Mouse (Mus musculus) spleen, adult 2 months (tissue): Measurements from ENCODE around the gene Zfp689. TPM values are rescaled to one million over a fixed set of nuclear protein-coding genes. Genes with fewer than 3 reads are reported as not detected.

ENCODE experiments used
- DNase-seq, 2 experiments: peaks; one replicate each; pipeline versions ENCODE4 v3.0.0 to v3.0.0-alpha.2; 2012 to 2021; ENCODE audit warnings: low spot score in 2 of 2, low read depth in 1 of 2
- H3K27ac ChIP-seq: fragments of 200-500 bp; 2 replicates; pipeline ENCODE4 v1.5.1; 2012; ENCODE audit warnings: low read length, inconsistent platforms; ENCODE audit not compliant: insufficient read depth
- H3K27me3 ChIP-seq: fragments of 200-500 bp; 2 replicates; pipeline ENCODE4 v1.6.1; 2012; ENCODE audit warnings: mild to moderate bottlenecking, moderate library complexity, low read length, inconsistent platforms; ENCODE audit not compliant: control insufficient read depth, insufficient read depth
- H3K36me3 ChIP-seq: fragments of 200-500 bp; 2 replicates; pipeline ENCODE4 v1.6.1; 2012; ENCODE audit warnings: mild to moderate bottlenecking, low read length, inconsistent platforms; ENCODE audit not compliant: control insufficient read depth, insufficient read depth
- H3K4me1 ChIP-seq: fragments of 200-500 bp; 2 replicates; pipeline ENCODE4 v1.6.1; 2011; ENCODE audit warnings: inconsistent platforms; ENCODE audit not compliant: control insufficient read depth, insufficient read depth, insufficient read length
- H3K4me3 ChIP-seq: fragments of 200-500 bp; 2 replicates; pipeline ENCODE4 v1.5.1; 2011; ENCODE audit warnings: mild to moderate bottlenecking, inconsistent platforms; ENCODE audit not compliant: insufficient read depth, insufficient read length; ENCODE audit errors: extremely low read depth
- CTCF ChIP-seq: fragments of 200-500 bp; IDR thresholded peaks from 2 replicates; pipeline ENCODE4 v1.5.1; 2011; ENCODE audit warnings: mild to moderate bottlenecking, inconsistent platforms; ENCODE audit not compliant: insufficient read depth, insufficient read length, insufficient replicate concordance; ENCODE audit errors: extremely low read depth
- POLR2A ChIP-seq: fragments of 200-500 bp; IDR thresholded peaks from 2 replicates; pipeline ENCODE4 v1.6.1; 2011; ENCODE audit warnings: low read depth, low read length, inconsistent platforms
- WGBS: fragments of 180-500 bp; shearing (Covaris S2); methylation state at CpG from one replicate; pipeline ENCODE4 v1.1.7; 2018; 5-methylcytosine and 5-hydroxymethylcytosine counted together
- polyA plus RNA-seq: library from polyadenylated mRNA; depleted of rRNA; stranded (reverse); fragments of >200 nt; gene quantifications from 2 replicates; pipeline ENCODE4 v1.2.3, GENCODE M21; 2012

Gene Zfp689
- polyA plus RNA-seq, 1 experiment = 4.1 TPM

GRCm38 (mm10) chr7:127480321-127480720 lies 31.4 kb upstream of the Zfp689 start:
- DNase-seq = peak; percentile 63 to 79
- TF ChIP-seq POLR2A = no peak
- no peak for TF ChIP-seq CTCF
- Histone ChIP-seq H3K27me3 (no peaks in the 10 kb centered on the region), H3K4me1 (peaks cover 4% of the 10 kb centered on the region; the same call in 1 of the 2 replicates), H3K36me3 (peaks cover 39% of the 10 kb centered on the region), H3K4me3 (peak overlapping the region; percentile 82), H3K27ac (peak overlapping the region; percentile 98)
- WGBS = 0% methylated on average over 2 of the region's 2 CpGs

- no peak for TF ChIP-seq POLR2A
- peak overlapping the region; percentile 98 for H3K27ac ChIP-seq
- DNase-seq = peak in 1 of 2 experiments; percentile 27
- WGBS = 2% methylated on average over 47 of the region's 48 CpGs
- peaks cover 39% of the 10 kb centered on the region for H3K36me3 ChIP-seq
- peaks cover 4% of the 10 kb centered on the region; the same call in 1 of the 2 replicates for H3K4me1 ChIP-seq
- H3K27me3 ChIP-seq = no peaks in the 10 kb centered on the region
- H3K4me3 ChIP-seq = peak overlapping the region; percentile 82
These were observed 30.6 kb upstream of the Zfp689 start for GRCm38 (mm10) chr7:127479318-127480225.

DNA sequence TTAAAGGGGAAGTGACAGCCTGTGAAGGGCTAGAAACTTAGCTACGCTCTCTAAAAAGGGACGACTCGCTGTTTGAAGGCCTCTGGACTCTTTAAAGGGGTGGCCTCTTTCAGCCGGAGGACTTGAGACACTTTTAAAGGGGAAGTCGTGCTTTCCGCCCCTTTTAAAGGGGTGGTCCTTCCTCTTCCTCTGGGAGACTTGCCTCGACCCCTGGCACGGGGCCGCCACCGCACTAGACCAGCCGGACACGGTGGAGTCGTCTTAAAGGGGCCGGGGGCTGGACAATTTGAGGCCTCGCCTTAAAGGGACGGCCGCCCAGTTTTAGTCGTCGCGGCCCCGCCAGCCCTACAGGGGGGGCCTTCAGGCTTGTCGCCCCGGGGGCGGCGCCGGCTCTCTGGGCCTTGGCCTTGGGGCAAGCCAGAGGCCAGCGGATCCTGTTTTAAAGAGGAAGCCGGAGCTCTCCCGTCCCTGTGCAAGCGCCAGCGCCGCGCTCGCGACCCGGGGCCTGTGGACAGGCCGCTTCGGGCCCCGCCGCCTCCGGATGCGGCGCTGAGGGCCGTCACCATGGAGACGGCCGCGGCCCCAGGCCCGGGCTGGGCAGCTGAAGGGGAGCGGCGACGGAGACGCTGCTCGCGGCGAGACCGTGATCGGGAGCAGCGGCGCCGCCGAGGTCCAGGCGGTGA lies 29.8 kb upstream of the Zfp689 start, which contains the start of gene Fbrs:
Gene Fbrs (plus strand): TSS at position 565 of the 683 bp plus-strand sequence.
- under 1% methylated on average over 61 of the region's 62 CpGs for WGBS
- Histone ChIP-seq H3K4me1 (peaks cover 4% of the 10 kb centered on the region; the same call in 1 of the 2 replicates), H3K4me3 (peak within 1 kb of the TSS; percentile 82), H3K27ac (peak within 1 kb of the TSS; percentile 98), H3K27me3 (no peaks in the 10 kb centered on the region), H3K36me3 (peaks cover 39% of the 10 kb centered on the region)
- peak; percentile 28 to 82 for DNase-seq
- TF ChIP-seq CTCF = no peak
- no peak; the same call in 1 of the 2 replicates for TF ChIP-seq POLR2A

DNA sequence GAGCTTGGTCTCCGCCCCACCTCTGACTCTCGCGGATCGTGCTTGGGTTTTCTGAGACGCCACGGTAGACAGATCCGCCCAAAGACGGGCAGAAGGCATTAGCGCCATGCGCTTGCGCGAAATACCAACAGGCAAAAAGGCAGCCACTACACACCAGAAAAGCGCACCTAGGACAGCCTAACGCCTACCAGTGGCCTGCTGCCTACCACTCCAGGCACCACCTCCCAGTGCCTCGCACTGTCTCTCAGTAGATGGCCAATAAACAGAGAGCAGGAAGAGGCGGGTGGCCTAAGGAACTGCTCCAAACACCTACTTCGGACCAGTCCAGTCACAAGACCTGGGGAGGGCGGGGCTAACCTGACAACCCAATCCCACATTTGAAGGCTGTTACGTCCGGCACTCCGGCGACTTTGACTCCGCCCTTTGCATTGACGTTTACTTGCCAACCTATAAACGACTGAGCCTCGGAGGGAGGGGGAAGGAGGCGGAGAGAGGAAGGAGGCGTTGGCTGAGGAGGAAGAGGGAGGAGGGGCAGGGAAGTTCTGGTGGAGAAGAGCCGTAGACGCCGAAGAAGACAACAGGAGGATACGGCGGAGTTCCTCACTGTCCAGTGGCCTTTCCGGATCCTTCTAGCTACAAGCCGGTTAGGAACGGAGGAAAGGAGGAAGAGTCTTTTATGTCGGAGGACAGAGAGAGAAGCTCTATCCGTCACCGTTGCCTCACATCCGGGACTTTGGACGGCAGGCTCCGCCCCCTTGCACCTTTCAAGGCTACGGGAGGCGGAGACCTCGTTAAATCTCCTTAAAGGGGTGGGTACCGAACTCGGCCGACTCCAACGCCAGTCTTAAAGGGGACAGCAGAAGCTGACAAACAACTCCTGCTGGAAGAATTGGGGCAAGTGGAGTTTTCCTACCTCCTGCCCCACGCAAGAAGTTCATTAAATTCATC lies 29.0 kb upstream of the Zfp689 start:
- Histone ChIP-seq H3K27me3 (no peaks in the 10 kb centered on the region), H3K36me3 (peaks cover 39% of the 10 kb centered on the region), H3K4me3 (peak overlapping the region; percentile 82), H3K27ac (peak overlapping the region; percentile 98), H3K4me1 (peaks cover 4% of the 10 kb centered on the region; the same call in 1 of the 2 replicates)
- peak; percentile 100 for DNase-seq
- WGBS = under 1% methylated on average over 50 of the region's 50 CpGs
- TF ChIP-seq POLR2A = peak; percentile 64
- TF ChIP-seq CTCF = no peak

- Histone ChIP-seq H3K27ac (no peak overlapping the region), H3K4me1 (peaks cover 8% of the 10 kb centered on the region; the same call in 1 of the 2 replicates), H3K27me3 (no peaks in the 10 kb centered on the region), H3K4me3 (no peak overlapping the region), H3K36me3 (peaks cover 32% of the 10 kb centered on the region)
- no peak for TF ChIP-seq CTCF
- no peak for TF ChIP-seq POLR2A
- no peak for DNase-seq
- WGBS = 74% methylated on average over 4 of the region's 4 CpGs
These were observed 27.9 kb upstream of the Zfp689 start for GRCm38 (mm10) chr7:127476855-127477254.

GRCm38 (mm10) chr7:127476336-127476735 lies 27.4 kb upstream of the Zfp689 start:
- no peak overlapping the region for H3K27ac ChIP-seq
- H3K4me1 ChIP-seq = peaks cover 8% of the 10 kb centered on the region; the same call in 1 of the 2 replicates
- H3K4me3 ChIP-seq = no peak overlapping the region

More at GRCm38 (mm10) chr7:127476336-127476735, 27.4 kb upstream of the Zfp689 start:
- DNase-seq = no peak
- WGBS = 96% methylated on average over 11 of the region's 11 CpGs
- TF ChIP-seq POLR2A (no peak), CTCF (no peak)
- Histone ChIP-seq H3K36me3 (peaks cover 30% of the 10 kb centered on the region), H3K27me3 (no peaks in the 10 kb centered on the region)
